ENCODE assay signal across 19 mouse cellular contexts in the genomic region with DNA sequence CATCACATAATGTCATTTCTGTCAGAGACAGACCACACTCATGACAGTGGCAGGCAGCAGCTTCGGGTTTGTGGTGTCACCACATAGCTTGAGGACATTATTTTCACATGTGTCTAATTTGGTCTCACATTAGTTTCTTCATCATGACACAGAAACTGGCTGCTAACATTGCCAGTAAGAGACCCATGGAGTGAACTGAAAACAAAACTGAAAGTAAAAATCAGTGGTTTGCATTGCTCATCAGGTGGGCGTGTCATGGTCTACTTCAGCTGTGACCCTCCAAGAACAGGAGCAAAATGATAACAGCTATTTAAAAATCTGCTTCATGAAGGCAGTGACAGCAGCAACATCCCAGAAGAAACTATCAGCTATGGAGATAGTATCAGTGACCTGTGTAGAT.
DNase-seq lines count a peak whose midpoint lies in the region; ATAC-seq lines count a peak whose summit lies in the region.
"Had no signal": no experiment of that assay in that cellular context is flagged by ENCODE, and none has a peak within 500 bp of the region (broad histone marks: within the 10 kb centered on the region; RNA-seq: fewer than 3 reads in every experiment).

No protein-coding gene starts in this region.

- H3K27me3 ChIP-seq in splenic B cell, adult 2 months (ENCODE audit: control insufficient read depth, insufficient read depth, low read length, poor library complexity, severe bottlenecking), result no peaks in the 10 kb centered on the region
- H3K27me3 ChIP-seq: embryonic facial prominence, embryonic 12.5 days; liver, embryonic 12.5 days; midbrain, embryonic 12.5 days had no signal

- ATAC-seq in inflammation-experienced regulatory T-cells, adult 6 months, result peak; percentile 89
- ATAC-seq: forebrain, embryonic 16.5 days; liver, embryonic 12.5 days had no signal

- DNase-seq in CD4-positive helper T cell, adult 2 months (ENCODE audit: low read depth, low spot score), result peak; percentile 74
- DNase-seq in Muller cell, postnatal 12 days (ENCODE audit: inconsistent ontology term), result peak; percentile 33
- DNase-seq in splenic B cell, adult 2 months (ENCODE audit: low read depth, low spot score), result peak; percentile 32
- no peak for DNase-seq in gastrocnemius, postnatal 4 days (ENCODE audit: low spot score in 2 of 2)
- no peak for DNase-seq in urinary bladder, adult 18-20 months (ENCODE audit: low spot score in 2 of 2)
- no peak for DNase-seq in adrenal gland, adult (ENCODE audit: inconsistent age in 2 of 2, low spot score in 1 of 2)
- DNase-seq: adrenal gland, postnatal 36 days; cerebellum, adult 8-10 months; heart, adult 11 months; kidney, adult 8-10 months; layer of hippocampus, postnatal 36 days; lung, embryonic 14.5 days; lung, postnatal 4 days; thymus, postnatal 4 days had no signal

- H3K36me3 ChIP-seq in splenic B cell, adult 2 months (ENCODE audit: control insufficient read depth, insufficient read depth, low read length, poor library complexity, severe bottlenecking), result no peaks in the 10 kb centered on the region
- H3K36me3 ChIP-seq: embryonic facial prominence, embryonic 12.5 days; liver, embryonic 12.5 days; midbrain, embryonic 12.5 days had no signal

Comparison
In these comparisons a context has a peak if more than half of its experiments do, and no peak if none do; other contexts are left out.
1. DNase-seq: peak in CD4-positive helper T cell, adult 2 months (single experiment), Muller cell, postnatal 12 days (single experiment) and splenic B cell, adult 2 months (single experiment); none in gastrocnemius, postnatal 4 days (0 of 2), urinary bladder, adult 18-20 months (0 of 2) and adrenal gland, adult (0 of 2).